Mouse (Mus musculus): Measurements from ENCODE around the gene Aldh3b1.
A peak's percentile ranks its signal among the peaks of the same experiment; 100 is the strongest.

Gene Aldh3b1

DNA sequence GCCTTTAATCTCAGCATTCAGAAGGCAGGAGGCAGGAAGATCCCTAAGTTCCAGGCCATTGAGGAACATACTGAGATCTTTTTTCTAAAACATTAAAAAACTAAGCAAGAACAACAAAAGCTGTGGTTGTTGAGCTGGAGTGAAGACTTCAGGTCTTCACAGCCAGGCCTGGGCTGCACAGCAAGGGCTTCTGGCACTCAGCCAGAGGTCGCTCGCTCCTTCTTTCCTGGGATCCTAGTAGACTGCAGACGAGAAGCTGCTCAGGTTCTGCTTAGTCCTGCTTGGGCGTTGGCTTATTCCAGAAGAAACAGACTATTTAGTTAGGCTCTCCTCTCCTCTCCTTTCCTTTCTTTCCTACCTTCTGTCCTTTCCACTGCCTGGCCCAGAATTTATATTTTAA, 57.2 kb downstream of the Aldh3b1 start:
- peak; percentile 37 for DNase-seq

DNA sequence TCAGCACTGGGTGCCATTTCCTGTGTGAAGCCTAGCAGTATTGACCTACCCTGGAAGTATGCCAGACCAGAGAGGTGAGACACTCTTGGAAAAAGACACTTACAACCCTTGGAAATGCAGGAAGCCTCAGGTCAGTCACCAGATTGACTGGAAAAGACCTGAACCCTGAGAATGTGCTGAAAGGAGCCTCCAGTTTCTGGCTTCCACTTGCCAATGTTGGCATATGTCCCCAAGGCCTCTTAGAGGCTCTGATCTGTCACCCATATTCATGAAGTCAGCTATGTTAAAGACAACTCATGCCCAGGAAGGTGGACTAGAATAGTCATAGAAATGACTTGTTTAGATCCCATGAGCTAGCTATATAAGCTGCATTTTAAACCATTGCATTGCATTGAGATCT, 58.1 kb downstream of the Aldh3b1 start:
- DNase-seq = no peak

DNA sequence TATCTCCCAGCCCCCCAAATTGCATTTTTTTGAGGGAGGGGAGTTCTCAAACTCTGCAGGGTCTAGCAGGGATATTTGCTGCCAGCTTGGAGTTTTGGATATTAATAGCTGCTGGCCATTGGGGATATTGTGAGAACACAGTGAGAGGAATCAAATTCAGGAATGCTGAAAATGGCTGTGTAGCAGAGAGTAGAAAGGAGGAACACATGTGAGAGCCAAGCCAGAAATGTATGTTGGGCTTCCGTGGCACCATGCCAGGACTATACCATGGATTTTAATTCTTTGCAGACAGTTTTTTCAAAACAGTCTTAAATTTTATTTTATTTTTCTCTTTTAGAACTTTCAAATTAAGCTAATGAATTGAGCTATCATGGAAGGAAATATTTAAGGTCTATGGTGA, 61.3 kb downstream of the Aldh3b1 start:
- peak; percentile 42 for DNase-seq

DNA sequence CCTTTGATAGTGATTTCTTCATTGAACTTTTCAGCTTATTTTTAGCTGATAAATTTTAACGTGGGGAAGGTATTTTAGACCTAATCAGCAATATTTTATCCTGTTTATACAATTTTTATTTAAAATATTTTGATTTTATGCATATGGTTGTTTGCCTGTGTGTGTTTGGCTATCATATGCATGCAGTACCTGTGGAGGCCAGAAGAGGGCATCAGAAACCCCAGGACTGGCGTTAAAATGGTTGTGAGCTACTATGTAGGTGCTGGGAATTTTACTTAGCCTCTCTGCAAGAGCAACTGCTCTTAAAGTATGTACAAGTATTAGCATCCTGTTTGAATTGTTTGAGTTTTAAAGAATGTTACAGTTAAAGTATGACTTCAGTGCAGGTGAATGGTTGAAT, 64.6 kb downstream of the Aldh3b1 start:
- no peak for DNase-seq

All from right cerebral cortex, postnatal 4 days (tissue).